Mouse (Mus musculus) liver, postnatal 0 days (tissue): ENCODE results near the gene Etv5. TPM values are rescaled to one million over a fixed set of nuclear protein-coding genes. Genes with fewer than 3 reads are reported as not detected.

ENCODE experiments used
- ATAC-seq: fragments of 200-750 bp; cut with Nextera tagmentation; 2 replicates; pipeline ENCODE4 v1.8.0; 2017; ENCODE audit warnings: mild to moderate bottlenecking, moderate library complexity
- DNase-seq: peaks from one replicate; pipeline ENCODE4 v3.0.0-alpha.2; 2016
- H3K27ac ChIP-seq: fragments of 300-500 bp; sonication (generic); 2 replicates; pipeline ENCODE4 v1.5.1; 2014; ENCODE audit warnings: antibody characterized with exemption, moderate library complexity, mild to moderate bottlenecking, low read depth
- H3K27me3 ChIP-seq: fragments of 300-500 bp; sonication (generic); 2 replicates; pipeline ENCODE4 v1.6.1; 2014; ENCODE audit warnings: low read length, control low read depth, mixed read lengths; ENCODE audit not compliant: insufficient read depth
- H3K36me3 ChIP-seq: fragments of 300-500 bp; sonication (generic); replicated peaks from 2 replicates; pipeline ENCODE4 v1.6.1; 2014; ENCODE audit warnings: mild to moderate bottlenecking, control low read depth, low read length, moderate library complexity, mixed read lengths; ENCODE audit not compliant: insufficient read depth
- H3K4me1 ChIP-seq: fragments of 300-500 bp; sonication (generic); 2 replicates; pipeline ENCODE4 v1.6.1; 2014; ENCODE audit warnings: antibody characterized with exemption, mild to moderate bottlenecking, control low read depth; ENCODE audit not compliant: insufficient read depth
- H3K4me2 ChIP-seq: fragments of 300-500 bp; sonication (generic); 2 replicates; pipeline ENCODE4 v1.6.1; 2014; ENCODE audit warnings: low read depth, mild to moderate bottlenecking, low read length, moderate library complexity, mixed read lengths
- H3K4me3 ChIP-seq: fragments of 300-500 bp; sonication (generic); 2 replicates; pipeline ENCODE4 v1.5.1; 2014; ENCODE audit warnings: low read depth, low read length
- H3K9ac ChIP-seq: fragments of 300-500 bp; sonication (generic); replicated peaks from 2 replicates; pipeline ENCODE4 v1.6.1; 2014; ENCODE audit warnings: mild to moderate bottlenecking, moderate library complexity
- H3K9me3 ChIP-seq: fragments of 300-500 bp; sonication (generic); 2 replicates; pipeline ENCODE4 v1.6.1; 2016; ENCODE audit warnings: mild to moderate bottlenecking, control low read depth, low read length, mixed read lengths
- CTCF ChIP-seq: sonication (generic); IDR thresholded peaks from 2 replicates; pipeline ENCODE4 v1.5.1; 2016; ENCODE audit warnings: antibody characterized with exemption, low read depth
- EP300 ChIP-seq: IDR thresholded peaks from 2 replicates; pipeline ENCODE4 v1.6.1; 2016; ENCODE audit warnings: antibody characterized with exemption, low read depth, mild to moderate bottlenecking
- WGBS: fragments of 180-500 bp; shearing (Covaris S2); extraction: QIAGEN DNeasy Blood & Tissue Kit; methylation state at CpG from one replicate; pipeline ENCODE4 v1.1.7; 2014; ENCODE audit not compliant: insufficient replicate concordance; 5-methylcytosine and 5-hydroxymethylcytosine counted together
- polyA plus RNA-seq: library from polyadenylated mRNA; unstranded; fragments of >200 nt; fragmentation: Nextera tagmentation; extraction: Ambion mirVana; gene quantifications from 2 replicates; pipeline ENCODE4 v1.2.1, GENCODE M21; 2015

Gene Etv5
- polyA plus RNA-seq, 1 experiment from 2014 or later: 2.6 TPM

DNA sequence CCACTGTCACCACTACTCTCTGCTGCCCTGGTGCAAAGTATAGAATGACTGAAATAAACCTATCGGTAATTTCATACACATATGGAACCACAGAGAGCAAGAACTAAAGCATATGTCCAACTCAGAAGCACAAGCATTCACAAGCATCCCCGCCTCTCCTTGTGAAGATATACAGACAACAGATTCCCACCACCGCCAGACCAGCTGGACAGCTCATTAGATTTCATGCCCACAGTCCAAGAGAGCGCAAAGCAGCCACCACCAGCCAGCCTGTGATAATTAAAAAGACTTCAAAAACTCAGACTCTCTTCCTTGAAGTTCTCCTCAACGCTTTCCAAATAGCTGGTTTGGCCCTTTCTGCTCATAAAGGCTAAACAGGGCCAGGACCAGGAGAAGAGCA lies 17.3 kb downstream of the Etv5 start:
- H3K4me1 ChIP-seq: no peaks in the 10 kb centered on the region
- H3K27me3 ChIP-seq: no peaks in the 10 kb centered on the region
- WGBS: 76% methylated on average over 5 of the region's 5 CpGs
- no peak overlapping the region for H3K27ac ChIP-seq
- no peak overlapping the region for H3K9ac ChIP-seq
- DNase-seq: no peak
- TF ChIP-seq EP300 (no peak), CTCF (no peak)
- H3K4me3 ChIP-seq: no peak overlapping the region
- H3K4me2 ChIP-seq: no peak overlapping the region
- H3K9me3 ChIP-seq: no peaks in the 10 kb centered on the region
- H3K36me3 ChIP-seq: no peaks in the 10 kb centered on the region
- no peak for ATAC-seq

DNA sequence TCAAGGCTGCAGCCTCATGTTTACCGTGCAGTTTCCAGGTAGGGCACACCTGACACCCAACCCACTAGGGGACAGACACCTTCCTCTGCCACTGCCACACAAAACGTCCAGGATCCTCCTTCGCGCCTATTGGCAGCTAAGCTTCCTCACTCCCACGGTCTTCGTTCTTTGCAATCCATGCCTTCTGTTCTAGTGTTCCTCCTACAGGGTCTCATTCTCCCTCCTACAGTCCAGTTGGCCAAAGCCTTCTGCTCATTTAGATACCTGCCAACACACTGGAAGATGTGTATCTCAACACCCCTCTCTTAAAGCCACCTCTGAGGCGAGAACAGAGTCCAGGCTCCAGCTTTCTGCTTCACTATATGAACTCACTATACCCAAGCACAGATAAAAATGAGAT lies 21.6 kb downstream of the Etv5 start:
- Histone ChIP-seq H3K27me3 (no peaks in the 10 kb centered on the region), H3K36me3 (no peaks in the 10 kb centered on the region), H3K9me3 (no peaks in the 10 kb centered on the region), H3K4me2 (no peak overlapping the region), H3K4me1 (no peaks in the 10 kb centered on the region), H3K4me3 (no peak overlapping the region), H3K9ac (no peak overlapping the region), H3K27ac (no peak overlapping the region)
- no peak for TF ChIP-seq EP300
- no peak for TF ChIP-seq CTCF
- ATAC-seq (no peak), DNase-seq (no peak)
- WGBS: 87% methylated on average over 7 of the region's 7 CpGs

DNA sequence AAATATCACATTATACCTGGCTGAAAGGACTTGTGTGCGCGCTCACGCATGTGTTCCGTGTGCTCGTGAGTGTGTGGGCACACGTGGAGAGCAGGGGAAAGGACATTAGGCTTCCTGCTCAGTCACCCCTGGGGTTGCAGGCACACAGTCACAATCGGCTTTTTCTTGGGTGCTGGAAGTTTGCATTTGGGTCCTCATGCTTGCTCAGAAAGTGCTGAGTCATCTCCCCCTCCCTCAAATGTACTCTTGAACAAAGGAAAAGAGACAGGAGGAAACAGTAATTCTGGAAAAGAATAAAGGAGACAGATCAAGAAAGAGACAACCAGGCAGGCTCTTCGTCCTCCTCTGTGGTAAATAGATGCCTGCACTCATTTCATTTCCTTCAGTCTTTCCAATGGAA lies 22.5 kb downstream of the Etv5 start:
- DNase-seq: no peak
- Histone ChIP-seq H3K9me3 (no peaks in the 10 kb centered on the region), H3K27ac (no peak overlapping the region), H3K4me1 (no peaks in the 10 kb centered on the region), H3K4me2 (no peak overlapping the region), H3K4me3 (no peak overlapping the region), H3K27me3 (no peaks in the 10 kb centered on the region), H3K9ac (no peak overlapping the region), H3K36me3 (no peaks in the 10 kb centered on the region)
- ATAC-seq: no peak
- TF ChIP-seq CTCF: no peak
- no peak for TF ChIP-seq EP300
- 82% methylated on average over 8 of the region's 8 CpGs for WGBS

DNA sequence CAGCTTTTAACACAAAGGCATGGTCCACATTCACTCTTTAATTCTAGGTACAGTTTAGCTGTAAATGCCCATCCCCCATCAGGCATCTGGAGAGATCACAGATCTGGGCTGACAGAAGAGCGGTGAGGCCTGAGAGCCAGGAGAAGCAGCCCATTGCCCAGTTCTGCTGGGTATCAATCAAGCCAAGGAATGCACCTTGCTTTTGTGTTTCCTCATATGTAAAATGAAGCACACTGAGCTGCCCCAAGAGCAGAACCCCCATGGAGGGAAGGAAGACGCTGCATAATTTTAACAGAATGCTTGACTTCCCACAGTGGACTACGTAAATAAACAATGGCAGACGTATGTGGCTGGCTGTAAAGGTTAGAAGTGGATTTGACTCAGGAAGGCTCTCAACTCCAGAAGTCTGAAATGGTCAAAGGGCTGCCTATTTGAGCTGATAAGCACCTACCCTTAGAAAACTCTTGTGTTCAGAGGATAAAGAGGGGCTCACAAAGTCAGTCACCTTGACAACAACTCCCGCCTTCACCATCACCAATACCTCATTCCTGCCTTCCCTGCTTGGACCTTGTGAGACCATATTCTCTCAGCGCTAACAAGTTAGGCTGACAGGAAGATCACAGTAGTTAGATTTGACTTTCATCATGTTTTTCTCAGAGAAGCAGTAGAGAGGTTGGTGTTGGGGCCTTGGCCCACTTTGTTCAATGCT lies 23.2 kb downstream of the Etv5 start:
- WGBS: 81% methylated on average over 6 of the region's 6 CpGs
- TF ChIP-seq CTCF: no peak
- TF ChIP-seq EP300: no peak
- Histone ChIP-seq H3K4me3 (no peak overlapping the region), H3K9ac (no peak overlapping the region), H3K4me1 (no peaks in the 10 kb centered on the region), H3K36me3 (no peaks in the 10 kb centered on the region), H3K9me3 (no peaks in the 10 kb centered on the region), H3K27me3 (no peaks in the 10 kb centered on the region), H3K4me2 (no peak overlapping the region), H3K27ac (no peak overlapping the region)
- ATAC-seq (no peak), DNase-seq (no peak)

DNA sequence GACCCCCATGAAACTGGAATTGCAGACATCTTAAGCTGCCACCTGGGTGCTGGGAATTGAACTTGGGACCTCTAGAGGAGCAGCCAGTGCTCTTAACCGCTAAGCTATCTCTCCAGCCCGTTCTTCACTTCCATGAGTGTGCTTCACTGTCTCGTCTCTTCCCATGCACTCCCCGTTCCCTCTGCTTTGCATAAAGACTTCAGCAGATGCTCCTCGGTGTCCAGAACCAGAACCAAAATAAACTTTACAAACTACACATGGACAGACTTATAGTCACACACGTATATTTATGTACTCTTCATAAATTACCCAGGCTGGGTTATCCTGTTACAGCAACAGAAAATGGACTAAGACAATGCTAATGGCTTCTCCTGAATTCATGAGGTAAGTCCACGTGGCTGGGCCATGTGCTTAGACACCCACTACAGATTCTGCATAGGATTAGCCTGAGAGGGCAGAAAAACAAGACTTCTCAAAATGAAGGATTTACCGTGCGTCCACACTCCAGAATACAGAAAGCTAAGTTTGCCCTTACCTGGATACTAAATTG lies 25.2 kb downstream of the Etv5 start:
- no peak for DNase-seq
- ATAC-seq: no peak

DNA sequence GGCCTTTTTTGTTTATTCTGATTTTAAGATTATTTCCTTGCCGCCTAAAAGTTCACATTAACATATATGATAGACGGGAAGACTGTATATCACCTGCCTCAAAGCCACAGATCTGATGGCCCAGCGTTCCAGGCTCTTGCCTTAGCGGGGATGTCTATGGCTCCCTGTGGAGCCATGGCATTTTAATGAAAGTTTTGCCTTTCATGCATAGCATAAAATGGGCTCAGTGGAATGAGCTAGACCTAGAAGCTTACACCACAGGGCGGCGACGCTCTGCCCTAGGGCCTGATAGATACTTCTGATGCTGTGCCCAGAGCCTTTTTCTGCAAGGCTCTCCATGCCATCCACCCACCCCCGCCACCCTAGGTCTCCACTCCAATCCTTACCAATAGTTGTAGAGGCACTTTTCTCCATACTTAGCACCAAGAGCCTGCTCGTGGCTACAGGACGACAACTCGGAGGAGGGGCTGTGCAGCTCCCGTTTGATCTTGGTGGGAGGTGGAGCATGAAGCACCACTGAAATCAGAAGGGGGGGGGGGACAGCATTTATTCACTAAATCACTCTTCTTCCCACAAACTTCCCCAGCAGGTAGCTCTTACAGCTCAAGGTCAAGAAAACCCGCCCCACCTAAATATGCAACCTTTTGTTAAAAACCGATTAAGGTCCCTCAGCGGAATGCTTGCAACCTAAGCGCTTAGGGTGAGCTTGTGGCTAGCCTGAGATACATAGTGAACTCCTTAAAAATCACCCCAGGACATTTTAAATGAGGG lies 26.9 kb downstream of the Etv5 start:
- Histone ChIP-seq H3K27me3 (no peaks in the 10 kb centered on the region), H3K4me2 (no peak overlapping the region), H3K27ac (no peak overlapping the region), H3K4me3 (no peak overlapping the region), H3K9ac (no peak overlapping the region), H3K4me1 (no peaks in the 10 kb centered on the region), H3K36me3 (no peaks in the 10 kb centered on the region), H3K9me3 (no peaks in the 10 kb centered on the region)
- no peak for ATAC-seq
- no peak for DNase-seq
- 78% methylated on average over 16 of the region's 16 CpGs for WGBS
- TF ChIP-seq EP300: no peak
- no peak for TF ChIP-seq CTCF

More for the DNA sequence above, 25.2 kb downstream of the Etv5 start:
- no peak overlapping the region for H3K4me2 ChIP-seq
- H3K4me3 ChIP-seq: no peak overlapping the region
- 82% methylated on average over 9 of the region's 9 CpGs for WGBS
- H3K4me1 ChIP-seq: no peaks in the 10 kb centered on the region
- H3K9ac ChIP-seq: no peak overlapping the region
- H3K9me3 ChIP-seq: no peaks in the 10 kb centered on the region
- TF ChIP-seq CTCF: no peak
- TF ChIP-seq EP300: no peak
- H3K27me3 ChIP-seq: no peaks in the 10 kb centered on the region
- no peak overlapping the region for H3K27ac ChIP-seq
- H3K36me3 ChIP-seq: no peaks in the 10 kb centered on the region
